Mouse (Mus musculus) liver, embryonic 13.5 days (tissue): ENCODE measurements around the gene Pxmp2. TPM values are rescaled to one million over a fixed set of nuclear protein-coding genes. Genes with fewer than 3 reads are reported as not detected.
A peak's percentile ranks its signal among the peaks of the same experiment; 100 is the strongest.

ENCODE experiments used
- ATAC-seq: fragments of 200-750 bp; cut with Nextera tagmentation; 2 replicates; pipeline ENCODE4 v1.8.0; 2017; ENCODE audit warnings: low read depth, mild to moderate bottlenecking, moderate number of reproducible peaks, moderate library complexity
- DNase-seq: peaks from one replicate; pipeline ENCODE4 v3.0.0; 2022
- H3K27ac ChIP-seq: fragments of 300-500 bp; sonication (generic); 2 replicates; pipeline ENCODE4 v1.5.1; 2015; ENCODE audit warnings: moderate library complexity, mild to moderate bottlenecking, inconsistent platforms
- H3K27me3 ChIP-seq: fragments of 300-500 bp; sonication (generic); 2 replicates; pipeline ENCODE4 v1.6.1; 2015; ENCODE audit warnings: mild to moderate bottlenecking, inconsistent platforms
- H3K36me3 ChIP-seq: fragments of 300-500 bp; sonication (generic); 2 replicates; pipeline ENCODE4 v1.6.1; 2015; ENCODE audit warnings: mild to moderate bottlenecking, inconsistent platforms
- H3K4me1 ChIP-seq: fragments of 300-500 bp; sonication (generic); replicated peaks from 2 replicates; pipeline ENCODE4 v1.6.1; 2015; ENCODE audit warnings: inconsistent platforms
- H3K4me2 ChIP-seq: fragments of 300-500 bp; sonication (generic); 2 replicates; pipeline ENCODE4 v1.6.1; 2015; ENCODE audit warnings: inconsistent platforms, mild to moderate bottlenecking, moderate library complexity
- H3K4me3 ChIP-seq: fragments of 300-500 bp; sonication (generic); replicated peaks from 2 replicates; pipeline ENCODE4 v1.5.1; 2015; ENCODE audit warnings: mild to moderate bottlenecking, inconsistent platforms
- H3K9ac ChIP-seq: fragments of 300-500 bp; sonication (generic); 2 replicates; pipeline ENCODE4 v1.6.1; 2015; ENCODE audit warnings: mild to moderate bottlenecking, inconsistent platforms
- H3K9me3 ChIP-seq: fragments of 300-500 bp; sonication (generic); replicated peaks from 2 replicates; pipeline ENCODE4 v1.6.1; 2016; ENCODE audit warnings: inconsistent platforms
- WGBS: fragments of 180-500 bp; shearing (Covaris S2); methylation state at CpG from one replicate; pipeline ENCODE4 v1.1.7; 2015; ENCODE audit not compliant: insufficient replicate concordance; 5-methylcytosine and 5-hydroxymethylcytosine counted together
- polyA plus RNA-seq: library from polyadenylated mRNA; unstranded; fragments of >200 nt; fragmentation: Nextera tagmentation; extraction: Ambion mirVana; gene quantifications from 2 replicates; pipeline ENCODE4 v1.2.1, GENCODE M21; 2015

Gene Pxmp2
- polyA plus RNA-seq, 1 experiment from 2014 or later, result 34.3 TPM

GRCm38 (mm10) chr5:110230780-110231461 lies 55.1 kb downstream of the Pxmp2 start, which contains the start of gene Ankle2:
Ankle2 (plus strand) TSS chr5:110231004.
- H3K9me3 ChIP-seq, result no peaks in the 10 kb centered on the region
- under 1% methylated on average over 76 of the region's 81 CpGs for WGBS
- DNase-seq, result peak; percentile 94
- no peaks in the 10 kb centered on the region for H3K27me3 ChIP-seq
- peak; percentile 97 for ATAC-seq
- H3K36me3 ChIP-seq, result peaks cover 22% of the 10 kb centered on the region
- H3K4me2 ChIP-seq, result peak within 1 kb of the TSS; percentile 76
- H3K4me1 ChIP-seq, result peaks cover 29% of the 10 kb centered on the region
- H3K4me3 ChIP-seq, result peak within 1 kb of the TSS; percentile 92
- H3K9ac ChIP-seq, result peak within 1 kb of the TSS; percentile 97
- H3K27ac ChIP-seq, result peak within 1 kb of the TSS; percentile 99

GRCm38 (mm10) chr5:110230401-110230779 lies 55.6 kb downstream of the Pxmp2 start:
- peaks cover 20% of the 10 kb centered on the region for H3K36me3 ChIP-seq
- peak overlapping the region; percentile 97 for H3K9ac ChIP-seq
- H3K27ac ChIP-seq, result peak overlapping the region; percentile 99
- peak overlapping the region; percentile 76 for H3K4me2 ChIP-seq
- DNase-seq, result no peak
- H3K4me1 ChIP-seq, result peaks cover 29% of the 10 kb centered on the region
- peak overlapping the region; percentile 92 for H3K4me3 ChIP-seq
- no peaks in the 10 kb centered on the region for H3K9me3 ChIP-seq
- no peaks in the 10 kb centered on the region for H3K27me3 ChIP-seq
- ATAC-seq, result no peak
- WGBS, result 4% methylated on average over 8 of the region's 8 CpGs

- ATAC-seq (no peak), DNase-seq (no peak)
- Histone ChIP-seq H3K4me1 (peaks cover 21% of the 10 kb centered on the region), H3K4me3 (no peak overlapping the region), H3K9ac (no peak overlapping the region), H3K36me3 (peaks cover 19% of the 10 kb centered on the region), H3K27me3 (no peaks in the 10 kb centered on the region), H3K9me3 (no peaks in the 10 kb centered on the region), H3K4me2 (no peak overlapping the region), H3K27ac (no peak overlapping the region)
- WGBS, result 61% methylated on average over 1 of the region's 1 CpGs
Measured at GRCm38 (mm10) chr5:110227336-110227883, 58.6 kb downstream of the Pxmp2 start.

GRCm38 (mm10) chr5:110225056-110225455 lies 60.9 kb downstream of the Pxmp2 start:
- ATAC-seq (no peak), DNase-seq (no peak)
- Histone ChIP-seq H3K4me3 (no peak overlapping the region), H3K4me2 (no peak overlapping the region), H3K36me3 (peaks cover 43% of the 10 kb centered on the region), H3K9me3 (no peaks in the 10 kb centered on the region), H3K4me1 (peaks cover 7% of the 10 kb centered on the region), H3K27ac (no peak overlapping the region), H3K27me3 (no peaks in the 10 kb centered on the region), H3K9ac (no peak overlapping the region)
- 85% methylated on average over 3 of the region's 3 CpGs for WGBS

Other genes with a start within 250 kb of the Pxmp2 start
- 1.4 and 1.5 TPM in 2 replicates for gene Gm17655, start 213.7 kb downstream of the Pxmp2 start, polyA plus RNA-seq
- gene Gm35315, start 191.8 kb downstream of the Pxmp2 start, polyA plus RNA-seq, result 1.1 and 1.6 TPM in 2 replicates
- gene Plcxd1, start 186.2 kb downstream of the Pxmp2 start, polyA plus RNA-seq, result 0.25 and 0.36 TPM in 2 replicates
- gene Gtpbp6, start 178.0 kb downstream of the Pxmp2 start, polyA plus RNA-seq, result 9.5 and 10.0 TPM in 2 replicates
- gene Zfp605, start 176.1 kb downstream of the Pxmp2 start, polyA plus RNA-seq, result 1.3 and 1.7 TPM in 2 replicates
- 22.2 and 26.1 TPM in 2 replicates for gene Chfr, start 150.3 kb downstream of the Pxmp2 start, polyA plus RNA-seq
- 6.7 and 7.9 TPM in 2 replicates for gene Golga3, start 109.5 kb downstream of the Pxmp2 start, polyA plus RNA-seq
- 13.5 and 15.9 TPM in 2 replicates for gene Ankle2, start 55.2 kb downstream of the Pxmp2 start, polyA plus RNA-seq
- gene Pgam5, start 16.3 kb downstream of the Pxmp2 start, polyA plus RNA-seq, result 37.4 and 39.7 TPM in 2 replicates
- 20.6 and 21.8 TPM in 2 replicates for gene Pole, start 120 bp upstream of the Pxmp2 start, polyA plus RNA-seq
- not detected in 2 replicates for gene P2rx2, start 57.0 kb upstream of the Pxmp2 start, polyA plus RNA-seq
- not detected in 2 replicates for gene Lrcol1, start 58.5 kb upstream of the Pxmp2 start, polyA plus RNA-seq
- gene Fbrsl1, start 162.3 kb upstream of the Pxmp2 start, polyA plus RNA-seq, result 3.3 and 3.7 TPM in 2 replicates